Mouse (Mus musculus) heart, postnatal 0 days (tissue): ENCODE results near the gene Socs1.

Experiments used
- CTCF ChIP-seq: IDR thresholded peaks from 2 replicates; pipeline ENCODE4 v1.5.1; 2016; ENCODE audit warnings: antibody characterized with exemption, control low read depth, low read depth
- EP300 ChIP-seq: IDR thresholded peaks from 2 replicates; pipeline ENCODE4 v1.6.1; 2016; ENCODE audit warnings: antibody characterized with exemption, low read depth

DNA sequence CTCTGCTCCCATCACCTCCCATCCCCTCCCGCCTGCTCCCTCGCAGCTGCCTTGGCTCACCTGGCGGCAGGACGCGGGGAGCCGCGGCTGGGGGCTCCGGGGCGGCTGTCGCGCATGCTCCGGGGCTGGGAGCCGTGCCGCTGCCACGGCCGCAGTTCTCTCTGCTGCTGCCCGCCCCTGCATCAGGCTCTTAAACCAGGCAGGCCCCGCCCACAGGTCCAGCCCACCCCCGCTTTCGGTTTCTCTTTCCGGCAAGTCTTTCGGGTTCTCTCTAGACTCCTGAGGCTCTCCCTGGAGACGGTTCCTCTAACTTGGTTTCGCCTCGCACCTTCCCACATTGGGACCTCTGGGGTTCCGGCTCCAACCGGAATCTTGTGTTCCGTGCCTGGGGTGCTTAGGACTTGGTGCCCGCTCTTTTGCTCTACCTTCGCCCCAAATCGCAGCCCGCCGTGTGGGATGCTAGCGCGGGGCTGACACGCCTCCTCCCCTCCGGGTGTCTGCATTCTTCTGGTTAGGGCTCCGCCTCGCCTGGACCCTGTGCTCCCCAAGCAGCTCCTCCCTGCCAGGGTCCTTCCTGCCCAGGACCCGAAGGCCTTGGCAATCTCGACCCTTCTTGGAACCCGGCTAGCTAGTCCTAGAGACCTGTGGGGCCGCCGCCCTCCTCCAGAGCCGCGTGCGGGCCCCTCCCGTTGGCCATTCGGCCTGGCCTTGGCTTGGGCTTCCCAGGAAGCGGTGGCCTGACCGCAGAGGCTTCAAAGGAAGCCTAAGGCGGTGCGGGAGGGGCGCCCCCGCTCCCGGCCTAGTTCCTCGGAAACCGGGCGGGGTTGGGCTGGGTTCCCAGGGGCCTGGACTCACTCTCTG is at the start of gene Socs1:
- no peak for TF ChIP-seq CTCF
- no peak; the same call in none of the 2 replicates for TF ChIP-seq EP300
